Mouse (Mus musculus) cerebellum, postnatal 4 days (tissue): ENCODE results near the gene Slc25a26.

Experiments
- DNase-seq, 2 experiments: peaks; one replicate each; pipeline ENCODE4 v3.0.0; 2022; ENCODE audit warnings: low spot score in 2 of 2, mixed read lengths in 1 of 2

The Slc25a26 gene

DNA sequence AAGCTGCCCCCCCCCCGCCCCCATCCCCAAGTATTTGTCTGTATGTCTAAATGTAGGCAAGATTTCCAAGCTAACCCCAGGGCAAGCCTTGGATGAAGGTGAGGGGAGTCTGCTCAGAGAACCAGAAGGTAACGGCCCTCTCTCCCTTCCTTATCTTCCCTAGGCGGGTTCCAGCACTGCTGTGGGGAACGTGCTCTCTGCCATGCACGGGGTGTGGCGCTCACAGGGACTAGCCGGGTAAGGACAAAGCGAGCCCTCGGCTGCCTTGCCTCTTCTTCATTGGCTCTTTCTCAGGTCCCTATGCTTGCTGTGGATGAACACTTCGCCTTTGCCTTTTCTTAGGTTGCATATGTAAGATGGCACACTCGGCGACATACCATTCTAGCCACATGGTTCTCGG is 98.9 kb downstream of the Slc25a26 start:
- DNase-seq: no peak

- no peak for DNase-seq
Observed at GRCm38 (mm10) chr6:94601101-94601500, 101.0 kb downstream of the Slc25a26 start.

GRCm38 (mm10) chr6:94601811-94602210 is 101.7 kb downstream of the Slc25a26 start:
- no peak for DNase-seq

DNA sequence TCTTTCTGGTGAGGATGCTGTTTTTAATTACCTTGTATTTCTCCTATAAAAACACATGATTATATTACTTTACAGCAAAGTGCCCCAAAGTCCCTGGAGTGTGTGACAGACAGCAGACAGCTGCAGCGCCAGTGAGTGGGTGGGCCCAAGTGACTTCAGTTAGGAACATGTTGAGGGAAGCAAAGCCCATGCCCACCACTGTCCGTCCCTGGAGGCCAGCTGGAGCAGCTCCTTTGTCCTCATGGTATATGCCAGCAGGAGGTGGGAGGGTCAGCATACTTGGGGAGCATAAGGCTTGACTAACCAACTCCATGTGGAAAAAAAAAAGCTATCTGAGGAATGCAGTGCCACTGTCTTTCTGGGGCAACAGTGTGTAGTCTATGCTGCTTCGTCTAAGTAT is 103.9 kb downstream of the Slc25a26 start:
- no peak for DNase-seq

DNA sequence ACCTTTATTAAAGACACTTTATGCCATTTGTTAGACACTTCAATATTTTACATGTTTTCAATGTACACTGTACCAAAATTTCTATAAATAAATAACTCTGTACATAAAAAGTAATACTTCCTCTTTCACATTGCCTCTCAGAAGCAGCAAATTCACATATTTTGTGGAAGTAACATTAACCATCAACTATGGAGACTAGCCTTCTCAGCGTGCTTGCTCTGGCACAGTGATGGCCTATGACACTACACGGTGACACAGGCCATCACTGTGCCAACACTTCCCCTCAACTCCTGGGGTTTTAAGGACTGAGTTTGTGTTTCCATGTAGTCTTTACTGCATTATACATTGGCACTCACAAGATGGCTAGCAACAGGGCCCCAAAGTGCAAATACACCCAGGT is 104.4 kb downstream of the Slc25a26 start:
- DNase-seq: no peak

DNA sequence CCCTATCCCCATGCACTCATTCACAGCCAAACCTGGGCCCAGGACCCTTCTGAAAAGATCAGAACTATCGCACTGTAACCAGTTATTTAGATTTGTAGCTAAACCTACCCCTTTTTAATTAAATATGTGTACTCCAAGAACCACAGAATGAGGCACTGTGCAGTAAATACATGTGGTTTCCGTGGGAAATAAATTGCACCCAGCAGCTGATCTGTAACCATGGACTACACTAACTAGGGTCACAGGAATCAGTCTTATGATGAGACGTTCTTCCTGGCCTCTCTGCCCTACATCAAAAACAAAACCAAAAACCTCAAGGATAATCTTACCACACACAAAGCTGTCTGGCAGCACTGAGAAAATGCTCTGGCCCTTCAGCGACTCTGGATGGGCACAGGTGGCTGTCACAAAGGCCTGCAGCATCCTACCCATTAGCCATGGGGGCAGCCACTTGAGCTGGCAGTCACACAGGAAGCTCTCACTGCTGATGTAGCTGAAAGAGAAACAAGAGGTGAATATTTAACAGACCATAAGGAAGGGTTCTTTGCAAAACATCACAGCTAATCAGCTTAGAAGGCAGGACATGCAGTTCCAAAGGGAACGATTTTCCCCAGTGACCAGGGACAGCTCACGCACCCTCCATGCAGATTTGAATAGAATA is 113.2 kb downstream of the Slc25a26 start:
- DNase-seq: no peak

GRCm38 (mm10) chr6:94614346-94614745 is 114.2 kb downstream of the Slc25a26 start:
- no peak for DNase-seq

DNA sequence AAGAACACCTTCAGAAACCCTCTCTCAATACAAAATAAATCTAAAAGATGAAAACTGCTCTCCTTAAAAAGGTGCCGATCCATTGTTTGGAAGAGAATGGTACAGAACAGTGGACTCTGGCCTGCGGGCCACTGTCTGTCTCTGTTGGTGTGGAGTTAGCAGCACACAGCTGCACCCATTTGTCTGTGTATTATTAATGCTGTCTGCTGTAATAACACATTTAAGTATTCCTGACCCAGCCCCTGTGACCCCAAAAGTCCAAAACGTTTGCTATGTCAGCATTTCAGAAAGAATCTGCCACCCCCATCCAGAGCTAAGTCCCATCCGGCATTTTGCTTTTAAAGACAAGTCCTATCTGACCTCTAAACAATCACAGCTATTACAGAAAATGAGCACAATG is 115.8 kb downstream of the Slc25a26 start:
- DNase-seq: no peak

DNA sequence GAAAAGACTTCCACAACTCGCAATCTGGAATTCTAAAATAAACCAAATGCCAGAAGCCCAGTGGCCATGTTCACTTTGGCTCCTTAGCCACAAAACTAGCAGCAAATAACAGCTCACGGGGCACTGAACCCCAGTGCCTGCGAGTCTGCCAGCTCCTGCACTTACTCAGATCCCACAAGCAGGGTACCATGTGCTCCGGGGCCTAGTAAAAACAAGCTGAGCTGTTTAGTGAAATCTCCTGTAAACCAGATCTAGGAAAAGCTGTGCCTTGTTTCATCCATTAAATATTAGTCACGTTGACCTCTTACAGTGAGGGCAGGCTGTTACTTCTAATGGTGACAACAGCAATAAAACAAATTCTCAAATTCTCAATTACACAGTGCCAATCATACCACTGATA is 118.5 kb downstream of the Slc25a26 start:
- no peak for DNase-seq

GRCm38 (mm10) chr6:94620287-94620686 is 120.2 kb downstream of the Slc25a26 start:
- no peak for DNase-seq

DNA sequence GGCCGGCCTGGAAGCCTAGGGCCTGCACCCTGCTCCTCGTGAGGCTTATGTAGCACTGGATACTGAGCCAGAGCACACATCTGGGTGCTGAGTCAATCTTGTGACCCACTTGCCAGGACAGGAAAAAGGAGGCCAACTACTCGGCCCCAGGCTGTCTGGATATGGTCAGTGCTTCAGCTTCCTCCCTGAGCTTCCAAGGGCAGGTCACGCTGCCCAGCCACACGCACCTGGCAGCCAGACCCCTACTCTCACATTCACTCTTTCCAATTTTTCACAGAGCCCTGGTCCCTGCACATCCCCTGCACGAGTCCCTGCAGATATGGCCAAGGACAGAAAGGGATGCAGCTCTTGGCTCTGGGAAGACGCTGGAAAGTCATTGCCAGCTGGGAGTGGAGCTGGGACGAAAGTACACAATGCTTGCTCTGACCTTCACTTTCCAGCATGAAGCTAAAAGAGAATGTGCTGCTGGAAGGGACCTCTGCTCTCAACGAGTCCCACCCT is 120.7 kb downstream of the Slc25a26 start:
- no peak for DNase-seq

GRCm38 (mm10) chr6:94622983-94623382 is 122.9 kb downstream of the Slc25a26 start:
- peak; percentile 59 to 70 for DNase-seq

- no peak for DNase-seq
Observed at GRCm38 (mm10) chr6:94624543-94624942, 124.4 kb downstream of the Slc25a26 start.

GRCm38 (mm10) chr6:94625896-94626295 is 125.8 kb downstream of the Slc25a26 start:
- DNase-seq: no peak

GRCm38 (mm10) chr6:94626807-94627206 is 126.7 kb downstream of the Slc25a26 start:
- DNase-seq: no peak

DNA sequence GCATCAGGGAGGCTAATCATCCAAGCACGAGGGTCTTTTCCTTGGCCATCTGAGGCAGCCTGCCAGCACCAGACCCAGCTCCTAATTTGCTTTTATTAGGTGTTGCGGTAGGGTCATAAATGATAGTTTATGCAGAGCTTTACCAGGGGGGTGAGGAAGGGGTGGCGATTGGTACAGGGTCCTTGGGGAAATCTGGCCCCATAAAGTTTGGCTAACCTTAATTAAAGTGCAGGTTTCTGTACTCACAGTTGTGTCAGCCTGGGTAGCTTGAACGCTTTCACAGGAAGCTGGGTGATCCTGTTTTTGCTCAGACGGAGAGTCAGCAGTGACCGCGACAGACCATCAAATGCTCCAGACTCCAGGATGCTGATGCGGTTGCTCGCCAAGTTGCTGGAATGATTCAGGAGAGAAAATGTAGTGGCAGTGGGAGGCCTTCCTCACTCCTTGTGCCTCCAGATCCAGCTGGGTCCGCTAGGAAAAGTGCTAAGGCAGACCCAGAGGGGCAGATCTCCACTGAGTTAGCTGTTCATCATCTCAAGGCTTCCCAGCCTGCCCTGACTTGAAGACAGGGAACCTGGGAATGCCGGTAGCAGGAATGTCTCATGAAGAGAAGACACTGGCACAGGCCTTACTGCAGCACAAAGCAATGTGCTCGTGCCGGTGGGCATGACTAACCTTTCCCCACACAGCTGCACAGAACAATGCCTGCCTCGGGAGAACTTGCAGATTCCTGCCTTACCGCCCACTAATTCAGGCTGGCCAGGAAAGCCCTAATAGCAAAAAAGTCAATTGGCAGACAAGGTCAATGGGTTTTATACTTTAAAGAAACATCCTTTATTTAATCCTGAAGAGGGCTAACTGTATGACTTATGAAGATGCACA is 127.8 kb downstream of the Slc25a26 start:
- no peak for DNase-seq

DNA sequence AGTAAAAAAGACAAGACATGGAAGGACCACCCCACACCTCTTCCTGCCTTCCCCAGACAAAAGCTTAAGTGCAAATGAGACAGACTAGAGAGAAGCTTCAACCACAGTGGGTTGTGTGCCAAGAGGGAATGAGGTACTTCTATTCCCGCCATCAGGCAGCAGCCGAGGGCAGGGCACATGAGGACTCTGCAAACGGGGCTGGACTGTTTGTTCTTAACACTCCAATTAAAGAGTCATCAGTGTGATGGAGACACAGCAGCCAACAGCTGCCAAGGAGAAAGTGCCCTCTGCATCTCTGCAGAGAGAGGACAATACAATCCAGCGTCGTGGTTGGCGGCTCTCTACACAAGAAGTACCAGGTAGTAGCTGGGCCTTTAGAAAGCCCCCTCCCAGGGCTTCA is 128.7 kb downstream of the Slc25a26 start:
- no peak for DNase-seq

- DNase-seq: peak in 1 of 2 experiments; percentile 32
Observed at GRCm38 (mm10) chr6:94631051-94631778, 131.1 kb downstream of the Slc25a26 start.

- no peak for DNase-seq
Observed at GRCm38 (mm10) chr6:94631779-94632082, 131.6 kb downstream of the Slc25a26 start.

GRCm38 (mm10) chr6:94634274-94634673 is 134.1 kb downstream of the Slc25a26 start:
- DNase-seq: no peak

DNA sequence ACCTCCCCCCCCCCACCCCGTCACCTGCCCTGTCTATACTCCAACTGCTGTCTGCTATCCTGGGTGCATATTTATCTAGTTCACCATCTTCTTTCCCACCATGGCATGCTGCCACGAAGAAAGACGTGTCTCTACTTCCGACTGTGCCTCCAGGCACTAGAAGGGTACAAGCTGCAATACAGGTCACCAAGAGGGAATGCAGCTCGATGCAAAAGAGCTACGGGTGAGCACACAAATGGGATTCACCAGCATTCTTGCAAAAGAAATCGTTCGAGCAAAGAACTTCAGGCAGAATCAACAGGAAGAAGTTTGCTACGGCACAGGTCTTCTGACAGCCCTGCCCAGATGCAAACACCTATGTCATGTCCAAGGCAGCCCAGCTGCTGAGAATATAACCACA is 134.6 kb downstream of the Slc25a26 start:
- no peak for DNase-seq

- no peak for DNase-seq
Observed at GRCm38 (mm10) chr6:94635343-94635742, 135.2 kb downstream of the Slc25a26 start.
